Mouse (Mus musculus) brain, embryonic 14.5 days (tissue): ENCODE results near the gene Slc38a11. TPM values are rescaled to one million over a fixed set of nuclear protein-coding genes. Genes with fewer than 3 reads are reported as not detected.

Experiments
- DNase-seq: peaks from one replicate; pipeline ENCODE4 v3.0.0-alpha.2; 2011; ENCODE audit warnings: low read depth
- CTCF ChIP-seq: fragments of 200-500 bp; IDR thresholded peaks from 2 replicates; pipeline ENCODE4 v1.5.1; 2012; ENCODE audit warnings: inconsistent platforms, mild to moderate bottlenecking, moderate library complexity, borderline replicate concordance; ENCODE audit not compliant: insufficient read depth, insufficient read length; ENCODE audit errors: extremely low read depth
- POLR2A ChIP-seq: fragments of 200-500 bp; IDR thresholded peaks from 2 replicates; pipeline ENCODE4 v1.6.1; 2012; ENCODE audit warnings: mild to moderate bottlenecking, inconsistent platforms, borderline replicate concordance; ENCODE audit not compliant: poor library complexity, insufficient read depth, insufficient read length, severe bottlenecking; ENCODE audit errors: extremely low read depth
- polyA plus RNA-seq: library from polyadenylated mRNA; depleted of rRNA; stranded (reverse); fragments of >200 nt; gene quantifications from 2 replicates; pipeline ENCODE4 v1.2.3, GENCODE M21; 2012

The Slc38a11 gene
- polyA plus RNA-seq, 1 experiment: 1.1 TPM

DNA sequence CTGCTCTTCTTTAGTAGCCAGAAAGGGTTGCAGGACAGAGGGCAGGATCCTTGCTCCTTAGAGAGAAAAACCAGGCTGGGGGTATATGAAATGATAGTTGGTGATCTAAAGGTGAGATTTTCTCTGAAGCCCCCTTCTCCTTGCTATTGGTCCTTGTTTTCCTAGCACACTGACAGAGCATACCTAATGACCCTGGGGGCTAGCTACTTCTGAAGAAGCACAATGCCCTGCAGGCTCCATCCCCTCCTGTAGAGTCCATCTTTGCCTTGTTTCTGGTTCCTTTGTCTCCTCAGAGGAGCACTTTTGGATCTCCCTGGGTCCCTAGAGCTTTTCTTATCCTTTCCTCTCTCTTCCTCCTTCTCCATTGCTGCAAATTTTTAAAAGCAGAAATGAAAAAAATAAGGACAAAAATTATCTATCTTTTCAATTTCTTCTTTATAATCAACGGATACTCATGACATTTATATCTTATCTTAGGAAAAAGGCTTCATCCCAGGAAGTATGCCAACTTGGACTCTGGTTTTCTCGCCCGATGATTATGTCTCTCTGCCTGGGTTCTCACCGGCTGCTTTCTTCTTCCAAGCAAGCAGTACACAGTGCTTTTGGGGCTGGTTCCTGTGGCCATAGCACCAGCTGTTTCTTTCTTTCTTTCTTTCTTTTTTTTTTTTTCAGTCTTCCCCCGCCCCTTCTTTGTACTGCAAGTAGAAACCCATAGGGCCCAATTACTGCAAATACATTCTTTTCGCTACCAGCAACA, 41.7 kb downstream of the Slc38a11 start:
- DNase-seq: peak; percentile 75
- TF ChIP-seq CTCF (no peak), POLR2A (no peak)

- TF ChIP-seq POLR2A (no peak), CTCF (no peak)
- DNase-seq: peak; percentile 42
Measured at GRCm38 (mm10) chr2:65320975-65321374, 42.9 kb downstream of the Slc38a11 start.

- no peak for DNase-seq
- TF ChIP-seq CTCF (no peak), POLR2A (no peak)
Measured at GRCm38 (mm10) chr2:65316721-65317120, 47.1 kb downstream of the Slc38a11 start.

DNA sequence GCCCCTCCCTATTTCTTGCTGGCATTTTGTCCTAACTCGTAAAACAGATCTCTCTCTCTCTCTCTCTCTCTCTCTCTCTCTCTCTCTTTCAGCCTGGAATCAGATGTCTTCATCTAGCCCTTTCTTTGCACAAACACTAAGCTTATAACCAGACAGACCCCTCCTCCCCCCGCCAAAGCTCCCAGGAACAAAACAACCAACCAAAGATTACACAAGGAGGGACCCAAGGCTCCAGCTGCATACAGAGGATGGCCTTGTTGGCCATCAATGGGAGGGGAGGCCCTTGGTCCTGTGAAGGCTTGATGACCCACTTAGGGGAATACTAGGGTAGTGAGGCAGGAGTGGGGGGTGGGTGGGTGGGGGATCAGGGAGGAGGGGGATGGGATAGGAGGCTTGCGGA, 52.6 kb downstream of the Slc38a11 start:
- no peak for DNase-seq
- no peak for TF ChIP-seq CTCF
- TF ChIP-seq POLR2A: no peak

DNA sequence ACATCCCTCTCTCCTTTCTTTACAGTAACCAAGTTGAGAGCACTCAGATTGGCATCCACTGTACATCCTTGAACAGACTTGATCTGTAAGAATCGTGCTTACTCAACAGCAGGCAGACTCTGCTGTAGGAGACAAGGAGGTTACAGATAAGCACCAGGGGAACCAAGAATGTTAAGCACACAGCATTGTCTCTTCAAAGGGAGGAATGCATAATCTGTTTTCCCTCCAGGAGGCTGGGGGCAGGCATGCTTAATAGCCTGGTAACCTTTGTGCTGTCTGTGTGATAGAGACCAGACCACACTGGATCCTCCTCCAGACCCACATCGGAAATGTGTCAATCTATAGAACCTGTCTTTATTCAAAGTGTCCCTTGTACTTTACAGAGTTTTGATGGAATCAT, 67.3 kb downstream of the Slc38a11 start:
- TF ChIP-seq CTCF: no peak
- no peak for TF ChIP-seq POLR2A
- DNase-seq: no peak

DNA sequence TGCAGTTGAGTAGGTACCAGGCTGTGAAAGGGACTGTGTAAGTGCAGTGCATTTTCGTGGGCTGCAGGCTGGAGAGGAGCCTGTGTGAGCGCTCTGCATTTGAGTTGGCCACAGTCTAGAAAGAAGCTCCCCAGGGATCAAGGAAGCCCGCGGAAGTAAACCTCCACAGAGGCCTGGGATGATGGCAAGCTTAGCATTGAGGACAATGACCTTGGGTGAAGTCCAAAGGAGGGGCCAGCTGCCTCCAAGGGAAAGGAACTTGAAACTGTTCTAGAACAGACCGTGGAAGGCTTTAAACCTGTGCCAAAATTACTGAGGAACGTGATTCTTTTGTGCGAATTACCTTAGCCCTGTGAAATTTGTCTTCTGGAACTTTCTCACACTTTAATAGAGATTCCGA, 69.7 kb downstream of the Slc38a11 start:
- DNase-seq: no peak

GRCm38 (mm10) chr2:65293411-65293810, 70.4 kb downstream of the Slc38a11 start:
- TF ChIP-seq CTCF: no peak
- no peak for TF ChIP-seq POLR2A
- no peak for DNase-seq

More for the DNA sequence above, 69.7 kb downstream of the Slc38a11 start:
- TF ChIP-seq CTCF: no peak
- no peak for TF ChIP-seq POLR2A

- DNase-seq: no peak
- TF ChIP-seq CTCF: no peak
- TF ChIP-seq POLR2A: no peak
Measured at GRCm38 (mm10) chr2:65289721-65290120, 74.1 kb downstream of the Slc38a11 start.

DNA sequence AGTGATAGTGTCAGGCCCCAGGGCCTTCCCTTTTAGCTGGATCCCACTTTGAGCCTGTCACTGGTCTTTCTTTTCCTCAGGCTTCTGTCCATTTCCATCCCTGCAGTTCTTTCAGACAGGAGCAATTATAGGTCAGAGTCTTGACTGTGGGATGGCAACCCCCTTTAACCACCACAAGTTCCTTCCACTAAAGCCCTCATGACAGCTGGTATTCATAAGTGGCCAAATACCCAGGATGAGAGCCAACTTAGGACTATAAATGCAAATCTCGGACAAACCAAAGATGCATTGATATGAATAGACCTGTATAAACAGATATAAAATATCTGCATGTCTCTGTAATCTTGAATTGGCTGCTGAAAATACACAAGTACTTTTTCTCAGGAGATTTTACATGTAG, 75.1 kb downstream of the Slc38a11 start:
- DNase-seq: no peak
- TF ChIP-seq POLR2A (no peak), CTCF (no peak)

GRCm38 (mm10) chr2:65285380-65285779, 78.5 kb downstream of the Slc38a11 start:
- TF ChIP-seq CTCF (no peak), POLR2A (no peak)
- peak; percentile 58 for DNase-seq

DNA sequence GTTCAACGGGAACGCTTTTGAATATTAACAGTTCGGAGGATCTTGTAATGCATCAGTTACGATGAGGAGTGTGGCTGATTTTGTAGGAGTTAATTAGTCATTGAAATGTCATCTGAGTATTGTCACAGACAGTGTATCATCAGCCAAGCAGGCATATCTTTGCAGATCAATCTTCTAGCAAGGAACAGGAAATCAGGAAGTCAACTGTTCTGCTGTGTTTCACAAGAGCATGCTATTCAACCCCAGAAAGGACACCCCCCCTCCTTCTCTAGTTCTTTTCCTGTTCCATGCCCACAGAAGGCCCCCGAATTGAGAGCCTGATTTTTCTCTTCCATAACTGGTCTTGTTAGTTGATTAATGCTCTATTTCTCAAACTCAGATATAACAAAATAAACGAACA, 80.9 kb downstream of the Slc38a11 start:
- no peak for DNase-seq
- TF ChIP-seq CTCF: no peak
- no peak for TF ChIP-seq POLR2A

- TF ChIP-seq POLR2A: no peak
- no peak for TF ChIP-seq CTCF
- DNase-seq: peak; percentile 42
Measured at GRCm38 (mm10) chr2:65279029-65279690, 84.7 kb downstream of the Slc38a11 start.
